Mouse (Mus musculus) neural tube, embryonic 14.5 days (tissue): ENCODE results near the gene Prepl. TPM values are rescaled to one million over a fixed set of nuclear protein-coding genes. Genes with fewer than 3 reads are reported as not detected.

Experiments
- ATAC-seq: fragments of 200-750 bp; cut with Nextera tagmentation; 2 replicates; pipeline ENCODE4 v1.8.0; 2017; ENCODE audit warnings: low read depth, mild to moderate bottlenecking, moderate TSS enrichment, moderate library complexity
- H3K27ac ChIP-seq: fragments of 300-500 bp; sonication (generic); 2 replicates; pipeline ENCODE4 v1.5.1; 2014; ENCODE audit warnings: low read depth, mild to moderate bottlenecking, control low read depth, low read length, moderate library complexity, mixed read lengths
- H3K27me3 ChIP-seq: fragments of 300-500 bp; sonication (generic); 2 replicates; pipeline ENCODE4 v1.6.1; 2014; ENCODE audit warnings: low read length; ENCODE audit not compliant: control insufficient read depth, insufficient read depth
- H3K36me3 ChIP-seq: fragments of 300-500 bp; sonication (generic); 2 replicates; pipeline ENCODE4 v1.6.1; 2014; ENCODE audit warnings: low read length, mixed read lengths; ENCODE audit not compliant: control insufficient read depth, insufficient read depth
- H3K4me1 ChIP-seq: fragments of 300-500 bp; sonication (generic); 2 replicates; pipeline ENCODE4 v1.6.1; 2014; ENCODE audit warnings: low read length; ENCODE audit not compliant: control insufficient read depth, insufficient read depth
- H3K4me2 ChIP-seq: fragments of 300-500 bp; sonication (generic); 2 replicates; pipeline ENCODE4 v1.6.1; 2014; ENCODE audit warnings: mild to moderate bottlenecking, low read depth, low read length, control low read depth
- H3K4me3 ChIP-seq: fragments of 300-500 bp; sonication (generic); 2 replicates; pipeline ENCODE4 v1.5.1; 2014; ENCODE audit warnings: low read depth, low read length, control low read depth, mixed read lengths
- H3K9ac ChIP-seq: fragments of 300-500 bp; sonication (generic); replicated peaks from 2 replicates; pipeline ENCODE4 v1.6.1; 2014; ENCODE audit warnings: low read depth, mild to moderate bottlenecking, control low read depth, low read length, mixed read lengths
- H3K9me3 ChIP-seq: fragments of 300-500 bp; sonication (generic); 2 replicates; pipeline ENCODE4 v1.6.1; 2016; ENCODE audit warnings: low read length; ENCODE audit not compliant: control insufficient read depth
- whole genome bisulfite sequencing: fragments of 180-500 bp; shearing (Covaris S2); extraction: QIAGEN DNeasy Blood & Tissue Kit; methylation state at CpG from one replicate; pipeline ENCODE4 v1.1.7; 2014; 5-methylcytosine and 5-hydroxymethylcytosine counted together
- polyA plus RNA-seq: library from polyadenylated mRNA; unstranded; fragments of >200 nt; fragmentation: Nextera tagmentation; extraction: Ambion mirVana; gene quantifications from 2 replicates; pipeline ENCODE4 v1.2.1, GENCODE M21; 2014

The Prepl gene
- polyA plus RNA-seq, 1 experiment from 2014 or later = 199 TPM

DNA sequence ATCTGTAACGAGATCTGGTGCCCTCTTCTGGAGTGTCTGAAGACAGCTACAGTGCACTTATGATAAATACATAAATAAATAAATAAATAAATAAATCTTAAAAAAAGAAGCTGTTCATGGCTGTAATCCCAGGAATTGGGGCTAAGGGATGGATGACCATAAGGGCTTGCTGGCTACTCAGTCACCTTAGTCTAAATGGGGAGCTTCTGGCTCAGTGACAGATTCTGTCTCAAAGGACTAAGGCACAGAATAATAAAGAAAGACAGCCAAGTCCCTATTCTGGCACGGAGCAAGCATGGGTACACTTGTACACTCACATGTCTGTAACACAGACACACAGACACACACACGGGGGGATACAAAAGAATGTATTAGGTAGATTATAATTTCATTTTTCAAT, 10.8 kb downstream of the Prepl start:
- no peak overlapping the region for H3K4me2 ChIP-seq
- peaks cover 24% of the 10 kb centered on the region for H3K36me3 ChIP-seq
- H3K4me1 ChIP-seq = no peaks in the 10 kb centered on the region

DNA sequence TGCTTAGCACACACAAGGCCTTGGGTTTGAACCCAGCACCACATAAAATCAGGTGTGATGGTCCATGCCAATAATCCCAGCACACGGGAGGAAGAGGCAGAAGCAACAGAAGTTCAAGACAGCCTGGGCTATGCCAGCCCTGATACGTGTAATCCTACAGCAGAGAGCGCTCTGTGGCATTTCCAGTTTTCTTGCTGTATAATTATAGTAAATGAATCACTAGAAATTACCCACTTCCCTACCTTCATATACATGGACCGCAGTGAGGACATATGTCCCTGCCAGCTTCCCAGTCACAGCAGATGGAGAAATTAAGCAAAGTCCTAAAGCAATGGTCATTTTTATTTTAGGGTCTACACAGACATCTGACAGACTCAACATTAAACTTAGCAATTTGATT, 16.0 kb downstream of the Prepl start:
- H3K4me1 ChIP-seq = 0 out of 2 replicates have a peak, but pooled peaks cover 6% of the 10 kb centered on the region
- no peak for ATAC-seq
- no peaks in the 10 kb centered on the region for H3K27me3 ChIP-seq
- no peaks in the 10 kb centered on the region for H3K9me3 ChIP-seq
- 95% methylated on average over 4 of the region's 4 CpGs for WGBS
- H3K27ac ChIP-seq = no peak overlapping the region
- H3K36me3 ChIP-seq = peaks cover 37% of the 10 kb centered on the region
- H3K9ac ChIP-seq = no peak overlapping the region
- no peak overlapping the region for H3K4me2 ChIP-seq
- no peak overlapping the region for H3K4me3 ChIP-seq

More for the DNA sequence above, 10.8 kb downstream of the Prepl start:
- no peak overlapping the region for H3K27ac ChIP-seq
- 88% methylated on average over 3 of the region's 3 CpGs for WGBS
- H3K9ac ChIP-seq = no peak overlapping the region
- no peaks in the 10 kb centered on the region for H3K9me3 ChIP-seq
- H3K4me3 ChIP-seq = no peak overlapping the region
- no peak for ATAC-seq
- H3K27me3 ChIP-seq = no peaks in the 10 kb centered on the region

DNA sequence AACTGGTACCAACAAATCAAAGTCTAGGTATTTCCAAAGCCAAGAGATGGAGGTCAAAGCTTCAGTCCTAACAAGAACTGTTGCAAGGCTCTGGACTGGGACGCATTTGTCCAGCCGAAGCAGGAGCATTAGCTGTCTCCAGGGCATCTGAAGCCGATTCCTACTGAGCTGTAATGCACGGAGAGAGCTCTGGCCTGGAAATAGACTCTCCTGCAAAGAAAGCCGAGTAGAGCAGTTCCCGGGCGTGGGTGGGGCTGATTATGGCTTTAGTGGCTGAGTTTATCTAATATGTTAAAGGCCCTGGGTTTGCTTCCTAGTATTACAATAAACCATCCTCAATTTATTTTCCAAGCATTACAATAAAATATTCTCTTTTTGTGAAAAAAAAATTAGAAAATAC, 16.8 kb downstream of the Prepl start:
- Histone ChIP-seq H3K4me2 (no peak overlapping the region), H3K4me1 (0 out of 2 replicates have a peak, but pooled peaks cover 6% of the 10 kb centered on the region), H3K36me3 (peaks cover 38% of the 10 kb centered on the region), H3K9ac (no peak overlapping the region), H3K27ac (no peak overlapping the region; the same call in 1 of the 2 replicates), H3K4me3 (no peak overlapping the region), H3K27me3 (no peaks in the 10 kb centered on the region), H3K9me3 (no peaks in the 10 kb centered on the region)
- ATAC-seq = no peak
- 31% methylated on average over 7 of the region's 7 CpGs for WGBS

DNA sequence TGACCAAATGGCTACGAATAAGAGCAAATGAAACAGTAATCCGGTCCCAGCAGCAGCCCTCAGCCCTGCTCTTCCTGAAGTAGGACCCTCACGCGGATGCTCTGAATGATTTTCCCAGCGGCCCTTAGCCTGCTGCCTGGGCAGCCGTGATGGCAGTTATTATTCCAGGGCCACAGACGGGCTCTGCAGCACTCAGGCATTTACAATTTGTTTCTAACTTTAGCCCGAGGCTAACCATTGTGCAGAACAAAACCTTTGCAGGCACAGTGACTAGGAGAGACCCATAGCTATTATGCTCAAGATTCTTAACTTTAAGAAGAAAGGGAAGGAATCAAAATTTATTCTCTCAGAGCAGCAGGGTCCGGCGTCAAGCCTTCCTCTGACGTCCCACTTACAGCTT, 17.7 kb downstream of the Prepl start:
- no peak overlapping the region for H3K4me2 ChIP-seq
- H3K4me1 ChIP-seq = 0 out of 2 replicates have a peak, but pooled peaks cover 6% of the 10 kb centered on the region
- ATAC-seq = no peak; the same call in 1 of the 2 replicates
- no peaks in the 10 kb centered on the region for H3K27me3 ChIP-seq
- peaks cover 39% of the 10 kb centered on the region for H3K36me3 ChIP-seq
- H3K9me3 ChIP-seq = no peaks in the 10 kb centered on the region
- H3K27ac ChIP-seq = no peak overlapping the region
- H3K9ac ChIP-seq = 0 out of 2 replicates have a peak overlapping the region, but pooled peaks have one; percentile 21
- H3K4me3 ChIP-seq = no peak overlapping the region
- 28% methylated on average over 11 of the region's 11 CpGs for WGBS

DNA sequence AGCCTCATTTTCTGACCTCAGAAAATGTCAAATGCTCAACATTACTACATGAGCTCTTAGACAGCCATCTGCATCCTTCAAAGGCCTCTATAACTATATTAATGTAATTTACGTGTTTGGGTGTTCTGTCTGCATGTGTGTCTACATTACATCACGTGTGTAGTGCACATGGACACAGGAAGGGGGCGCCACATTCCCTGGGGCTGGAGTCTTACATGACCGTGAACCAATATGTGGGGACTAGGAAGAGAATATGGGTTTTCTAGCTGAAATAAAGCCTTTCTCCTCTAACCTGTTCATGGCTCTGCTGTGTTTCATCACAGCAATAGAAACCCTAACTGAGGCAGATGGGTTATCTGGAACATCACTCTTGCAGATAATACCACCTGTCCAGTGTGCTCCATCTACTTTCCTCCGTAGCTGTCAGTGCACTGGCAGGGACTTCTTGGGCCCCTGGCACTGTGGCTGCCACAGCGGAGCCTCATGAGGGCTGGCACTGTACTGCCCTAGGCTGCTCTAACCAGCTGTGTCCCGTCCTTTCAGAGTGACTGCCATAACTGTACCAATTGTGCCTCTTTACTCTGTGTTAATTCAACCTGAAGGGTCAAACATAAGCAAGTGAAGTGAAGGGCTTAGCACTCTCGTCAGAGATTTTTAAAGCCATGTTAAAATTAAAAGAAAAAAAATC, 18.8 kb downstream of the Prepl start:
- no peaks in the 10 kb centered on the region for H3K9me3 ChIP-seq
- no peak overlapping the region for H3K4me3 ChIP-seq
- no peak overlapping the region for H3K9ac ChIP-seq
- no peaks in the 10 kb centered on the region for H3K27me3 ChIP-seq
- H3K4me2 ChIP-seq = no peak overlapping the region
- 0 out of 2 replicates have a peak, but pooled peaks cover 6% of the 10 kb centered on the region for H3K4me1 ChIP-seq
- H3K36me3 ChIP-seq = peaks cover 34% of the 10 kb centered on the region
- no peak overlapping the region for H3K27ac ChIP-seq
- peak; percentile 31; the same call in 1 of the 2 replicates for ATAC-seq
- 81% methylated on average over 8 of the region's 8 CpGs for WGBS

DNA sequence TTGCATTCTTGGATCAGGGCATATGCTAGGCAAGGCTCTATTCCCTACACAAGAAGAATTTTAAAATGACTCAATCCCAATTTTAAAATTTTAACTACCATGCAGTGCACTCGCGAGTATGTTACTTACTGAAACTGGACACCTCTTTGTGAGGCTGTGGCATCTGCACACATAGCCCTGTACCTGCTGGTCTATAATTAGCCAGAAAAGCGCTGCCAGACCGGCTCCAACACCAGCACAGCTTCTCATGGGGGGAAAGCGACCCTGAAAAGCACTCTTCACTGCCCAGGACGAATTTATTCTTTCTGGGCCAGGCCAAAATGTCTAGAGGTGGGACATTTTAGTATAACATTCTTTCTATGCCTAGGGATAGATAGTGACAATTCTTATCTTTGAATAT, 19.4 kb downstream of the Prepl start:
- Histone ChIP-seq H3K9me3 (no peaks in the 10 kb centered on the region), H3K4me1 (0 out of 2 replicates have a peak, but pooled peaks cover 6% of the 10 kb centered on the region), H3K36me3 (peaks cover 37% of the 10 kb centered on the region), H3K9ac (no peak overlapping the region), H3K4me2 (no peak overlapping the region), H3K27ac (no peak overlapping the region), H3K27me3 (no peaks in the 10 kb centered on the region), H3K4me3 (no peak overlapping the region)
- no peak for ATAC-seq
- 90% methylated on average over 6 of the region's 6 CpGs for WGBS

DNA sequence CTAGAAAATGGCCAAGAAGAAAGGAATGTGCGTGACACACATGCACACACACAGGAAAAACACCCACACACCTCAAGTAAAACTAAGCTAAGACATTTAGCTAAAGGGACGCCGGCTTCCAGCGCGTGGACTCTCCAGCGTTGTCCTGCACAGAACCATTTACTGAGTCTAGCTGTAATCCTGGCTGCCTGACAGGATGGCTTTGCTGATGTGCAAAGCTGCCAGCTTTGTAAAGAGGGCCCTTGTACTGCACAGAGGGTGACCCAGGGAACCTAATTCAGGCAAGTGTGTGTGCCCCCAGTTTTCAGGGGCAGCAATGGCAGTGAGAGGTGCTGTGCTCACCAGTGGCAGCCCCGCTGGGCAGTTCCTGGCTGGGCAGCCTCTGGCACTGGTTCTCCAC, 22.7 kb downstream of the Prepl start:
- Histone ChIP-seq H3K36me3 (peaks cover 53% of the 10 kb centered on the region), H3K4me1 (0 out of 2 replicates have a peak, but pooled peaks cover 1% of the 10 kb centered on the region), H3K27ac (no peak overlapping the region), H3K4me3 (no peak overlapping the region), H3K9ac (no peak overlapping the region), H3K27me3 (no peaks in the 10 kb centered on the region), H3K9me3 (no peaks in the 10 kb centered on the region), H3K4me2 (no peak overlapping the region)
- 95% methylated on average over 7 of the region's 7 CpGs for WGBS
- no peak for ATAC-seq

DNA sequence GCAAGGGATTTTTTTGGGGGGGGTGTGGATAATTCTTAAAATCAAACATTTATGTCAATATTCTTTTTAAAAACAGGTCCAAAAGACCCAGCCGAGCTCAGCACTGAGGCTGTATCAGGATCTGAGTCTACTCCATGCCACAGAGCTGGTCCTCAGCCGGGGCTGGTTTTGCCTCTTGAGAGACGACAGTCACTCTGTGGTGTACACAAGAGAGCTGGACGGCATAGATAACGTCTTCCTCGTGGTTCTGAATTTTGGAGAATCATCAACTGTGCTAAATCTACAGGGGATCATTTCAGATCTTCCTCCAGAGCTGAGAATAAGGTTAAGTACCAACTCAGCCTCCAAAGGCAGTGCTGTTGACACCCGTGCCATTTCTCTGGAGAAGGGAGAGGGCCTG, 26.5 kb downstream of the Prepl start:
- Histone ChIP-seq H3K36me3 (peaks cover 36% of the 10 kb centered on the region), H3K27me3 (no peaks in the 10 kb centered on the region), H3K9ac (no peak overlapping the region), H3K9me3 (no peaks in the 10 kb centered on the region), H3K4me3 (no peak overlapping the region), H3K27ac (no peak overlapping the region), H3K4me2 (no peak overlapping the region), H3K4me1 (no peaks in the 10 kb centered on the region)
- 89% methylated on average over 7 of the region's 7 CpGs for WGBS
- no peak for ATAC-seq

DNA sequence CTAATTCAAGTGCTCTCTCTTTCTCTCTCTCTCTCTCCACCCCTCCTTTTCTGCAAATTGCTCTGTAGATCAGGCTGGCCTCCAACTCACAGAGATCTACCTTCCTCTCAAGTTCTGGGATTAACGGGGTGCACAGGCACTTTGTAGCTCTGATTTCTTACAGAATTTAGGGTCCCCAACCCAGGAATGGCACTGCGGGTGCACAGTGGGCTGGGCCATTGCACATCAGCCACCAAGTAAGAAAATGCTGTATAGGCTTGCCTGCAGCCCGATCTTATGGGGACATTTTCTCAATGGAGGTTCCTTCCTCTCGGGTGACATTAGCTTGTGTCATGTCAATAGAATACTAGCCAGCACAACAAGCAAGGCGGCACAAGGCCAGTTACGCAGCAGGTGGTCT, 30.9 kb downstream of the Prepl start:
- Histone ChIP-seq H3K4me2 (no peak overlapping the region), H3K4me1 (no peaks in the 10 kb centered on the region), H3K4me3 (no peak overlapping the region), H3K27me3 (no peaks in the 10 kb centered on the region), H3K9ac (no peak overlapping the region), H3K9me3 (no peaks in the 10 kb centered on the region), H3K36me3 (peaks cover 8% of the 10 kb centered on the region), H3K27ac (no peak overlapping the region)
- 89% methylated on average over 6 of the region's 6 CpGs for WGBS
- no peak for ATAC-seq
